Mouse (Mus musculus): ENCODE measurements around the gene Cyb5r3. TPM values are rescaled to one million over a fixed set of nuclear protein-coding genes. Genes with fewer than 3 reads are reported as not detected.

Cyb5r3 gene
- polyA plus RNA-seq, 1 experiment from 2014 or later, result 143 TPM

DNA sequence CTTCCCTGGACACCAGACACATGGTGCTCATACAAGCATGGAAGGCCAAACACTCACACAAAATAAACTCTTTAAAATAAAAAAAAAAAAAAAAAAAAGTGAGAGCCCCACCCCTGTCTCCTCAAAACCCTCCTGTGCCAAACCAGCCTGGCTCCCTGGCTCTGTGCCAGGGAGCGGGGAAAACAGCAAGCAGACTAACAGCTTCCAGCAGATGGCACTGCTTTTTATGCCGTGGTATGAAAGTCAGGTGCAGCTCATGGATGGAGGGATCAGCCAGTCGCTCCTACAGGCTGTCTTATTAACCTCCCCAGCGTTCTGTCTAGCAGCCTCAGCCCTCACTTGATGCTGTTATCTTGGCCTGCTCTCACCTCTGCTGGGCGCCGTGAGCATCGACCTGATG is 54.0 kb downstream of the Cyb5r3 start:
- peaks cover 50% of the 10 kb centered on the region for H3K36me3 ChIP-seq (replicated peaks)
- H3K27ac ChIP-seq (replicated peaks), result no peak overlapping the region
- H3K4me3 ChIP-seq (replicated peaks), result no peak overlapping the region
- 69% methylated on average over 7 of the region's 7 CpGs for WGBS (ENCODE audit: insufficient replicate concordance)
- H3K9me3 ChIP-seq (replicated peaks), result no peaks in the 10 kb centered on the region
- ATAC-seq (ENCODE audit: insufficient read depth), result no peak
- H3K4me2 ChIP-seq, result no peak overlapping the region
- peaks cover 18% of the 10 kb centered on the region for H3K4me1 ChIP-seq (replicated peaks)
- no peaks in the 10 kb centered on the region for H3K27me3 ChIP-seq
- no peak overlapping the region for H3K9ac ChIP-seq

DNA sequence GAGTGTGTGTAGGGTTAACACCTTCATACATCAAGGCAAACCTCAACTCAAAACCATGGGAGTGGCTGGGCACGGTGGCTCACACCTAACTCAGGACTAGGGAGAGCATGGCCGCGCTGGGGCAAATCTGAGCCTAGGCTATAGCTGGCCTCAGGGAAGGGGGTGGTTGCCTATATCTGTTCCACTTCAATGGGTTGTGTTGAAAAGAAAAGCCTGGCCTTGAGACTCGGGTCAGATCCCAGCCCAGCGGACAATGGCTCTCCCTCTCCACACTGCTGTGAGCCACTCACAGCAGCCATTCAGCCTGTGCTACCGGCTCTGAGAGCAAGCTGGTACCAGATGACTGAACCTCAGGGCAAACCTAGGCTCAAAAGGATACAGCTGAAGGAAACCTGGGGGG is 57.3 kb downstream of the Cyb5r3 start:
- H3K4me3 ChIP-seq (replicated peaks), result no peak overlapping the region
- H3K9ac ChIP-seq, result no peak overlapping the region
- no peak for ATAC-seq (ENCODE audit: insufficient read depth)
- no peaks in the 10 kb centered on the region for H3K27me3 ChIP-seq
- peaks cover 48% of the 10 kb centered on the region for H3K36me3 ChIP-seq (replicated peaks)
- WGBS (ENCODE audit: insufficient replicate concordance), result 83% methylated on average over 6 of the region's 6 CpGs
- no peaks in the 10 kb centered on the region for H3K9me3 ChIP-seq (replicated peaks)
- H3K4me2 ChIP-seq, result no peak overlapping the region
- no peak overlapping the region for H3K27ac ChIP-seq (replicated peaks)
- peaks cover 6% of the 10 kb centered on the region for H3K4me1 ChIP-seq (replicated peaks)

DNA sequence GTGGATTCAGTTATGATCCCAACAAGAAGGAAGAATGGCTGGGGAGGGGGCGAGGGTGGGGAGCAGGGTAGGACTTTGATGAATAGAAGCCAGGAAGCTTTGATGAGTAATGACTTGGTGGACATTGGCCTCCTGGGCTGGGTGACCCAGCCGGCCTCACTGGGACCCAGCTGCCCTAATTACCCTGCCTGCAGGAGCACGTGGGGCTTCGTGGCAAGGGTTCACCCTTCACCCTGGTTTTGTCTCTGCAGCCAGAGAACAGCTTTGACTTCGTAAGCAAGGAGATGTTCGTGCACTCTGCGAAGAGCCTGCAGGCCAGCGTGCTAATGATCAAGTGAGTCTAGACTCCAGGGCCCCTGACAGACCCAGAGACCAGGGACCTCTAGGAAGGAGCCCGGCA is 58.3 kb downstream of the Cyb5r3 start:
- no peaks in the 10 kb centered on the region for H3K27me3 ChIP-seq
- no peak overlapping the region for H3K4me2 ChIP-seq
- WGBS (ENCODE audit: insufficient replicate concordance), result 80% methylated on average over 9 of the region's 9 CpGs
- no peak overlapping the region for H3K9ac ChIP-seq
- H3K27ac ChIP-seq (replicated peaks), result no peak overlapping the region
- H3K9me3 ChIP-seq (replicated peaks), result no peaks in the 10 kb centered on the region
- peaks cover 39% of the 10 kb centered on the region for H3K36me3 ChIP-seq (replicated peaks)
- H3K4me1 ChIP-seq (replicated peaks), result peaks cover 6% of the 10 kb centered on the region
- no peak for ATAC-seq (ENCODE audit: insufficient read depth)
- H3K4me3 ChIP-seq (replicated peaks), result no peak overlapping the region

DNA sequence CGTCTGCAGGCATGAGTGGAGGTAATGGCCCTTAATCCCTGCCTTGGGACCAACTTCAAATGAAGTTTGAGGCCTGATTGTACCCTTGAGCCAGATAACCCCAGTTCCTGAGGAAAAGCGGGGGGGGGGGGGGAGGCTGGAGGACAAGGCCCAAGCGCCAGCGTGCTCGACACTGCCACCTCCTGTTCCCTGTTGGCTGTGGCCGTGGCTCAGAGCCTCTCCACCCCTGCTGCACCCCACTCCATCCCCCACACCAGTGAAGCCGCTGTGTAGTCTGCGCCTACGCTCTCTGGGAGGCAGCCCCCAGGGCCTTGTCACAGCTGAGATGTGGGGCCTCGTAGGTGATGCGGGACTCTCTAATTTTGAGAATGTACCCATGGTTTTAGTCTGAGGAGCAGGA is 59.5 kb downstream of the Cyb5r3 start:
- H3K9me3 ChIP-seq (replicated peaks), result no peaks in the 10 kb centered on the region
- H3K4me3 ChIP-seq (replicated peaks), result no peak overlapping the region
- no peak overlapping the region for H3K4me2 ChIP-seq
- no peak for ATAC-seq (ENCODE audit: insufficient read depth)
- WGBS (ENCODE audit: insufficient replicate concordance), result 19% methylated on average over 11 of the region's 11 CpGs
- H3K27me3 ChIP-seq, result no peaks in the 10 kb centered on the region
- no peak overlapping the region for H3K9ac ChIP-seq
- H3K27ac ChIP-seq (replicated peaks), result no peak overlapping the region
- H3K4me1 ChIP-seq (replicated peaks), result peaks cover 6% of the 10 kb centered on the region
- peaks cover 27% of the 10 kb centered on the region for H3K36me3 ChIP-seq (replicated peaks)

DNA sequence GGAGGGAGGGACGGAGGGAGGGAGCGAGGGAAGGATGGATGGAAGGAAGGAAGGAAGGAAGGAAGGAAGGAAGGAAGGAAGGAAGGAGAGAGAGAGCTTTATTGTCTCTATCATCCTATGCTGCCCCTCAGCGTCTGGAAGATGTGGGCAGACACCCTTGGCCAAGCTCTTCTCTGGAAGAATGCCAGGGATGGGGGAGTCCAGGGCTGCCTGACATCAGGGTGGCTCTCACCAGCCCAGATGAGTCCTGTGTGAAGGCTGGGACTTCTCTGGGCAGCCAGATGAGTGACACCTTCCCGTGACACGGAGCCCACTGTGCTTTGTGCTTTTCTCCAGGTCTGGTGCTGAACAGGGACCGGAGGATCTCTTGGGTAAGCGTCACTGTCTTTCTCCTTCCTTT is 60.5 kb downstream of the Cyb5r3 start:
- no peak overlapping the region for H3K4me2 ChIP-seq
- H3K27me3 ChIP-seq, result no peaks in the 10 kb centered on the region
- ATAC-seq (ENCODE audit: insufficient read depth), result no peak
- no peaks in the 10 kb centered on the region for H3K9me3 ChIP-seq (replicated peaks)
- no peak overlapping the region for H3K27ac ChIP-seq (replicated peaks)
- 65% methylated on average over 7 of the region's 7 CpGs for WGBS (ENCODE audit: insufficient replicate concordance)
- no peak overlapping the region for H3K4me3 ChIP-seq (replicated peaks)
- peaks cover 17% of the 10 kb centered on the region for H3K36me3 ChIP-seq (replicated peaks)
- no peak overlapping the region for H3K9ac ChIP-seq
- peaks cover 6% of the 10 kb centered on the region for H3K4me1 ChIP-seq (replicated peaks)

DNA sequence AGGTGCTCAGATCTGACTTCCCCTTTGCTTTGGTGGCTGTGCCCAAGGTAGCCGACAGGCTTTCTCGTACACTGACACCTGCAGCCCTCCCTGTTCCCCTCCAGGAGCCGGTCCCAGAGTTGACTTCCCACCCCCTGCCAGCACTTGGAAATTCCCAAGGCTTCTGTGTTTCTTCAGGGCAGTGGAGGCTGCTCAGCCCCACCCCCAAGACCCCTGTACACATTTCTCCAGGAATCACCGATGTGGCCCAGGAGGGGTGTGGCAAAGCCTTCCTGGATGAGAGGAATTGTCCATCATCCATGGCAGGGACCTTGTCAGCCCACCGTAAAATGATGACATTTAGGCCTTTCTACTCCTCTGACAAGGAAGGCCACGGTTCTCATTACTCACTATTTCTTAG is 61.1 kb downstream of the Cyb5r3 start:
- Histone ChIP-seq H3K27me3 (no peaks in the 10 kb centered on the region), H3K4me1 (replicated peaks) (peaks cover 6% of the 10 kb centered on the region), H3K27ac (replicated peaks) (no peak overlapping the region), H3K4me3 (replicated peaks) (no peak overlapping the region), H3K4me2 (no peak overlapping the region), H3K36me3 (replicated peaks) (peaks cover 12% of the 10 kb centered on the region), H3K9ac (no peak overlapping the region), H3K9me3 (replicated peaks) (no peaks in the 10 kb centered on the region)
- no peak for ATAC-seq (ENCODE audit: insufficient read depth)
- 57% methylated on average over 6 of the region's 6 CpGs for WGBS (ENCODE audit: insufficient replicate concordance)

DNA sequence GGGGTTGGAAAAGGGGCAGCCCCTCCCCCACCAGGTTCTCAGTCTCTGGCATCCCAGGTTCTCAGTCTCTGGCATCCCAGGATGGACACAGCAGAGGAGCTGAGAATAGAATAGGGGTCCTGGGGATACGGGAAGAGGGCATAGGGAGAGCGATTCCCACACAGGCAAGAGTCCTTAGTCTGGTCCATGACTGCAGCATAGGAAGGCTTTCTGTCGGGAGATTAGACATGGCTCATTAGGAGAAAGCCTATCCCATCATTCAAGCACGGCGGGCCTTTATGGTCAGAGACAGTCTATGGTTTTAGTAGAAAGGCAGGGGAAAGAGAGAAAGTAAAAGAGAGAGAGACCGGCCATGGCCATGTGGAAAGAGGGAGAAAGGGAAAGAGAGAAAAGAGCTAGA is 64.6 kb downstream of the Cyb5r3 start:
- no peak for ATAC-seq (ENCODE audit: insufficient read depth)
- no peaks in the 10 kb centered on the region for H3K36me3 ChIP-seq (replicated peaks)
- H3K4me1 ChIP-seq (replicated peaks), result peaks cover 2% of the 10 kb centered on the region; the same call in 1 of the 2 replicates
- no peak overlapping the region for H3K4me3 ChIP-seq (replicated peaks)
- no peak overlapping the region for H3K9ac ChIP-seq
- H3K27me3 ChIP-seq, result no peaks in the 10 kb centered on the region
- 75% methylated on average over 6 of the region's 6 CpGs for WGBS (ENCODE audit: insufficient replicate concordance)
- H3K27ac ChIP-seq (replicated peaks), result no peak overlapping the region
- H3K4me2 ChIP-seq, result no peak overlapping the region
- H3K9me3 ChIP-seq (replicated peaks), result no peaks in the 10 kb centered on the region

DNA sequence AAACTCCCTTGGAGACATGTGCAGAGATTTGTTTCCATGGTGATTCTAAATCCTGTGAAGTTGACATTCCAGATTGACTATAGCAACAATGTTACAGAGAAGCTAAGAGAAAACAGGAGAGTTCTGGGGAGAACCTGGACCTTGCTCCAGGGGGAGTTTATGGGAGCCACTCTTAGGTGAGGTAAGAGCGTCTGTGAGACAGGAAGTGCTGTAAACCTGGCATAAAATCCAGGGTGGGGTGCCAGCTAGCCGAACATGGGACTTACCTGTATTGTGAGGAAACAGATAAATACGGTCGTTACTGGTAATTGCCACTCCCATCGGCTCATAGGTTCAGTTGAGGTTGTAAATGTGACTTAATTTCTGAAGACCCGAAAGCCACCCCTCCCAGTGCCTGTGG is 66.0 kb downstream of the Cyb5r3 start:
- H3K27me3 ChIP-seq, result no peaks in the 10 kb centered on the region
- H3K27ac ChIP-seq (replicated peaks), result no peak overlapping the region
- no peak for ATAC-seq (ENCODE audit: insufficient read depth)
- H3K9ac ChIP-seq, result no peak overlapping the region
- H3K9me3 ChIP-seq (replicated peaks), result no peaks in the 10 kb centered on the region
- H3K4me1 ChIP-seq (replicated peaks), result no peaks in the 10 kb centered on the region
- H3K4me2 ChIP-seq, result no peak overlapping the region
- no peaks in the 10 kb centered on the region for H3K36me3 ChIP-seq (replicated peaks)
- WGBS (ENCODE audit: insufficient replicate concordance), result 71% methylated on average over 6 of the region's 6 CpGs
- no peak overlapping the region for H3K4me3 ChIP-seq (replicated peaks)

Other genes starting within 250 kb of the Cyb5r3 start
- gene Tcf20, start 184.7 kb downstream of the Cyb5r3 start, polyA plus RNA-seq (2015; fragmentation: Nextera tagmentation; extraction: Ambion mirVana), result 2.1 and 2.4 TPM in 2 replicates
- 12.1 and 12.8 TPM in 2 replicates for gene Nfam1, start 139.3 kb downstream of the Cyb5r3 start, polyA plus RNA-seq (2015; fragmentation: Nextera tagmentation; extraction: Ambion mirVana)
- 16.0 TPM in 2 replicates for gene Serhl, start 83.1 kb downstream of the Cyb5r3 start, polyA plus RNA-seq (2015; fragmentation: Nextera tagmentation; extraction: Ambion mirVana)
- 22.0 and 25.7 TPM in 2 replicates for gene Rrp7a, start 49.8 kb downstream of the Cyb5r3 start, polyA plus RNA-seq (2015; fragmentation: Nextera tagmentation; extraction: Ambion mirVana)
- gene Poldip3, start 23.2 kb downstream of the Cyb5r3 start, polyA plus RNA-seq (2015; fragmentation: Nextera tagmentation; extraction: Ambion mirVana), result 55.5 and 61.3 TPM in 2 replicates
- 0.13 TPM in 1 of 2 replicates, not detected in the other for gene A4galt, start 79.2 kb upstream of the Cyb5r3 start, polyA plus RNA-seq (2015; fragmentation: Nextera tagmentation; extraction: Ambion mirVana)
- 15.4 TPM in 2 replicates for gene Arfgap3, start 177.7 kb upstream of the Cyb5r3 start, polyA plus RNA-seq (2015; fragmentation: Nextera tagmentation; extraction: Ambion mirVana)